Mouse (Mus musculus) MEL (cell line): ENCODE measurements around the gene Maip1. TPM values are rescaled to one million over a fixed set of nuclear protein-coding genes. Genes with fewer than 3 reads are reported as not detected.

Experiments
- DNase-seq: peaks from one replicate; pipeline ENCODE4 v3.0.0; 2011; ENCODE audit warnings: low read depth, low spot score
- H3K27ac ChIP-seq: 2 replicates; pipeline ENCODE4 v1.5.1; 2012; ENCODE audit warnings: low read depth, mild to moderate bottlenecking, control low read depth, low read length, moderate library complexity; ENCODE audit not compliant: control insufficient read depth
- H3K27me3 ChIP-seq, 2 experiments: fragments of 150-350 bp in 1 of 2; sonication (generic) in 1 of 2; 2 replicates each; pipeline ENCODE4 v1.6.1; 2012; ENCODE audit warnings: low read length in 2 of 2, mild to moderate bottlenecking in 2 of 2, improper control_type of control experiment in 1 of 2, moderate library complexity in 1 of 2; ENCODE audit not compliant: insufficient read depth in 2 of 2, control insufficient read depth in 1 of 2
- H3K36me3 ChIP-seq, 2 experiments: 2 replicates each; pipeline ENCODE4 v1.6.1; 2012 to 2014; ENCODE audit warnings: low read length in 2 of 2, improper control_type of control experiment in 1 of 2, inconsistent platforms in 1 of 2, mild to moderate bottlenecking in 1 of 2; ENCODE audit not compliant: insufficient read depth in 2 of 2, control insufficient read depth in 1 of 2
- H3K4me1 ChIP-seq, 2 experiments: fragments of 150-350 bp in 1 of 2; sonication (generic) in 1 of 2; 2 replicates each; pipeline ENCODE4 v1.6.1; 2012; ENCODE audit warnings: low read length in 2 of 2, improper control_type of control experiment in 1 of 2, mild to moderate bottlenecking in 1 of 2; ENCODE audit not compliant: insufficient read depth in 2 of 2, control insufficient read depth in 1 of 2
- H3K4me3 ChIP-seq, 2 experiments: fragments of 150-350 bp in 1 of 2; sonication (generic) in 1 of 2; 2 replicates each; pipeline ENCODE4 v1.5.1; 2012; ENCODE audit warnings: low read depth in 2 of 2, low read length in 2 of 2, mild to moderate bottlenecking in 2 of 2, moderate library complexity in 2 of 2, control low read depth in 1 of 2, improper control_type of control experiment in 1 of 2; ENCODE audit not compliant: control insufficient read depth in 1 of 2, insufficient read depth in 1 of 2
- H3K79me2 ChIP-seq: 2 replicates; pipeline ENCODE4 v1.6.1; 2012; ENCODE audit warnings: mild to moderate bottlenecking, low read length, moderate library complexity; ENCODE audit not compliant: control insufficient read depth, poor library complexity, insufficient read depth
- H3K9ac ChIP-seq: 2 replicates; pipeline ENCODE4 v1.6.1; 2012; ENCODE audit warnings: low read depth, mild to moderate bottlenecking, control low read depth, low read length, moderate library complexity; ENCODE audit not compliant: control insufficient read depth, poor library complexity, severe bottlenecking
- H3K9me3 ChIP-seq: fragments of 150-350 bp; sonication (generic); replicated peaks from 2 replicates; pipeline ENCODE4 v1.6.1; 2012; ENCODE audit warnings: mild to moderate bottlenecking, low read length, improper control_type of control experiment, moderate library complexity; ENCODE audit not compliant: insufficient read depth
- BHLHE40 ChIP-seq: IDR thresholded peaks from 2 replicates; pipeline ENCODE4 v1.6.1; 2012; ENCODE audit warnings: low read depth, mild to moderate bottlenecking, inconsistent platforms, low read length, improper control_type of control experiment, borderline replicate concordance
- CHD1 ChIP-seq: IDR thresholded peaks from 2 replicates; pipeline ENCODE4 v1.6.1; 2012; ENCODE audit warnings: low read depth, mild to moderate bottlenecking, inconsistent platforms, low read length, improper control_type of control experiment
- CTCF ChIP-seq, 3 experiments: IDR thresholded peaks in 2 of 3; conservative IDR thresholded peaks in 1 of 3; 2 replicates each; pipeline ENCODE4 v1.5.1; 2011 to 2012; ENCODE audit warnings: low read length in 3 of 3, low read depth in 2 of 3, mild to moderate bottlenecking in 2 of 3, improper control_type of control experiment in 1 of 3, inconsistent platforms in 1 of 3, mixed read lengths in 1 of 3, moderate library complexity in 1 of 3; ENCODE audit not compliant: control insufficient read depth in 1 of 3, insufficient read depth in 1 of 3, poor library complexity in 1 of 3, severe bottlenecking in 1 of 3
- E2F4 ChIP-seq: IDR thresholded peaks from 2 replicates; pipeline ENCODE4 v1.6.1; 2011; ENCODE audit warnings: low read depth, low read length, improper control_type of control experiment, borderline replicate concordance
- GABPA ChIP-seq: IDR thresholded peaks from 2 replicates; pipeline ENCODE4 v1.6.1; 2012; ENCODE audit warnings: low read depth, mild to moderate bottlenecking, inconsistent platforms, low read length, improper control_type of control experiment, moderate library complexity
- JUND ChIP-seq: IDR thresholded peaks from 2 replicates; pipeline ENCODE4 v1.6.1; 2011; ENCODE audit warnings: low read depth, mild to moderate bottlenecking, improper control_type of control experiment, low read length
- MAFK ChIP-seq: IDR thresholded peaks from 2 replicates; pipeline ENCODE4 v1.6.1; 2011; ENCODE audit warnings: low read depth, mild to moderate bottlenecking, low read length, improper control_type of control experiment, borderline replicate concordance
- MAX ChIP-seq: IDR thresholded peaks from 2 replicates; pipeline ENCODE4 v1.6.1; 2011; ENCODE audit warnings: low read length, improper control_type of control experiment
- MAZ ChIP-seq: IDR thresholded peaks from 2 replicates; pipeline ENCODE4 v1.6.1; 2012; ENCODE audit warnings: low read depth, mild to moderate bottlenecking, inconsistent platforms, low read length, improper control_type of control experiment
- MXI1 ChIP-seq: IDR thresholded peaks from 2 replicates; pipeline ENCODE4 v1.6.1; 2011; ENCODE audit warnings: mild to moderate bottlenecking, low read depth, low read length, improper control_type of control experiment
- MYB ChIP-seq: IDR thresholded peaks from 2 replicates; pipeline ENCODE4 v1.6.1; 2011; ENCODE audit warnings: mild to moderate bottlenecking, low read depth, low read length, improper control_type of control experiment
- MYC ChIP-seq: IDR thresholded peaks from 2 replicates; pipeline ENCODE4 v1.6.1; 2011; ENCODE audit warnings: low read depth, mild to moderate bottlenecking, low read length, improper control_type of control experiment, moderate library complexity
- POLR2AphosphoS2 ChIP-seq: IDR thresholded peaks from 2 replicates; pipeline ENCODE4 v1.6.1; 2011; ENCODE audit warnings: low read length, improper control_type of control experiment
- POLR2AphosphoS5 ChIP-seq: IDR thresholded peaks from 2 replicates; pipeline ENCODE4 v1.6.1; 2012; ENCODE audit warnings: low read depth, borderline replicate concordance, mild to moderate bottlenecking, inconsistent platforms, low read length, moderate library complexity, mixed read lengths
- RAD21 ChIP-seq: IDR thresholded peaks from 2 replicates; pipeline ENCODE4 v1.6.1; 2011; ENCODE audit warnings: mild to moderate bottlenecking, low read depth, low read length, improper control_type of control experiment
- SMC3 ChIP-seq: IDR thresholded peaks from 2 replicates; pipeline ENCODE4 v1.6.1; 2011; ENCODE audit warnings: low read depth, low read length, improper control_type of control experiment
- TBP ChIP-seq: IDR thresholded peaks from 2 replicates; pipeline ENCODE4 v1.8.0; 2011; ENCODE audit warnings: low read depth, low read length, improper control_type of control experiment
- UBTF ChIP-seq: IDR thresholded peaks from 2 replicates; pipeline ENCODE4 v1.6.1; 2012; ENCODE audit warnings: low read depth, mild to moderate bottlenecking, inconsistent platforms, low read length, improper control_type of control experiment, moderate library complexity, borderline replicate concordance; ENCODE audit not compliant: insufficient read depth
- USF1 ChIP-seq: IDR thresholded peaks from 2 replicates; pipeline ENCODE4 v1.6.1; 2014; ENCODE audit warnings: low read depth, mild to moderate bottlenecking, inconsistent platforms, low read length, improper control_type of control experiment, moderate library complexity
- ZC3H11A ChIP-seq: IDR thresholded peaks from 2 replicates; pipeline ENCODE4 v1.6.1; 2012; ENCODE audit warnings: low read depth, mild to moderate bottlenecking, inconsistent platforms, low read length, improper control_type of control experiment
- ZKSCAN1 ChIP-seq: IDR thresholded peaks from 2 replicates; pipeline ENCODE4 v1.6.1; 2012; ENCODE audit warnings: low read depth, mild to moderate bottlenecking, inconsistent platforms, low read length, improper control_type of control experiment, moderate library complexity
- polyA plus RNA-seq, 2 experiments: library from polyadenylated mRNA; stranded (reverse) in 1 of 2; unstranded in 1 of 2; fragments of >175 nt in 1 of 2; fragments of >200 nt in 1 of 2; gene quantifications; 2 replicates each; pipeline versions ENCODE4 v1.2.1 to v1.2.4; 2012; ENCODE audit warnings: low replicate concordance in 2 of 2, low read depth in 1 of 2; ENCODE audit not compliant: insufficient read length in 2 of 2, insufficient read depth in 1 of 2, missing spikeins in 1 of 2
- total RNA-seq: library from RNA; depleted of rRNA; stranded (reverse); fragments of 300-350 nt; gene quantifications from 2 replicates; pipeline ENCODE4 v1.2.3, GENCODE M21; 2012

Maip1 gene
- total and polyA plus RNA-seq, 3 experiments = 8.8 to 10.2 TPM; not detected in 1

DNA sequence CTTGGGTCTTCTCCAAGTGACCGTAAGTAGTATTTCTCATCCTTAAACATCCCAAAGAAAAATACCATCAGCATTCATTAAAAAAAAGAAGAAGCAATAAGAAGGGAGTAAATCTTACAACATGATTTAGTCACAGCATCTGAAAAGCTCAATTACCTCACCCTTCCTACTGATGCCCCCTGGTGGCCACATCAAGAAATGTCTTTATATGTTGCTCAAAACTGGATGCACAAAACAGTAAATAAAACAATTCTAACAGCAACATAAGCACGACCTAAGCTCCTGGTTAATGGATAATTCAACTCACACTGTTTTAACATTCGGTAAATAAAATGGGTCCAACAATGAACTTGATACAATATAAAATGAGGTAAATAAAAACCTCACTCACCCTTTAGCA, 12.1 kb upstream of the Maip1 start:
- Histone ChIP-seq H3K4me3 (no peak overlapping the region), H3K4me1 (no peaks in the 10 kb centered on the region), H3K36me3 (peaks cover 0 to 5% of the 10 kb centered on the region in 2 experiments; a peak in 2 of 4 replicates), H3K9ac (no peak overlapping the region), H3K27ac (no peak overlapping the region), H3K79me2 (no peaks in the 10 kb centered on the region), H3K9me3 (no peaks in the 10 kb centered on the region), H3K27me3 (no peaks in the 10 kb centered on the region)
- peak; percentile 79 for DNase-seq
- peak; percentile 63 for TF ChIP-seq SMC3
- no peak for TF ChIP-seq CHD1
- peak; percentile 63 for TF ChIP-seq RAD21
- TF ChIP-seq MXI1 = no peak
- TF ChIP-seq CTCF (IDR thresholded peaks at IDR 0.05 in 2 of 3, conservative IDR thresholded peaks at IDR 0.05 in 1 of 3; ENCODE audit: control insufficient read depth in 1 of 3, insufficient read depth in 1 of 3, low read depth in 2 of 3, low read length in 3 of 3, poor library complexity in 1 of 3, severe bottlenecking in 1 of 3) = peak; percentile 20 to 72 (median 65); a peak in 5 of 6 replicates
- TF ChIP-seq MAFK = no peak
- TF ChIP-seq MYC = no peak
- 0 out of 2 replicates have a peak, but pooled peaks have one; percentile 24 for TF ChIP-seq ZC3H11A
- TF ChIP-seq POLR2AphosphoS5 = no peak
- TF ChIP-seq BHLHE40 = no peak
- TF ChIP-seq POLR2AphosphoS2 = no peak
- no peak for TF ChIP-seq JUND
- TF ChIP-seq MYB = no peak
- no peak for TF ChIP-seq UBTF
- TF ChIP-seq MAX = no peak
- no peak for TF ChIP-seq MAZ
- TF ChIP-seq ZKSCAN1 = no peak
- TF ChIP-seq GABPA = no peak
- TF ChIP-seq, all 39 proteins: peak for 4

DNA sequence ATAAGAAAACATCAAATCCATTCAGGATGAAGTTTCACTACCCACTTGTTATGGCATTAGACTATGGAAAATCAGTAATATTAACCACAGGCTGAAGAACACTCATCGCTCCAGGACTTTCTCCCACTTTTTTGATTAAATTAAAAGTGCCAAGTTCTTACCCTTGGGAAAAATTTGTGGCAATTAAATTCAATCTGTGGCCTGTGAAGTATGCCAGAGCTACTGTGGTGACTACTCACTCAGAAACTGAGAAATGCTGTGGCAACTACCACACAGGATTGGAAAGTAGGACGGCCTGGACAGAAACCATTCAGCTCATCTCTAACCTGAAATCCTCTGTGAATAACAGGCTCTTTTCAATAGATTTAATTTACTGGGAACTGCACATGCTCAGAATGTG, 5.8 kb upstream of the Maip1 start:
- Histone ChIP-seq H3K4me1 (no peaks in the 10 kb centered on the region), H3K27ac (no peak overlapping the region), H3K79me2 (peaks cover 3% of the 10 kb centered on the region; the same call in 1 of the 2 replicates), H3K9me3 (no peaks in the 10 kb centered on the region), H3K4me3 (no peak overlapping the region), H3K9ac (no peak overlapping the region), H3K36me3 (peaks cover 5% of the 10 kb centered on the region in 2 experiments), H3K27me3 (no peaks in the 10 kb centered on the region)
- TF ChIP-seq BHLHE40 = no peak
- no peak for TF ChIP-seq RAD21
- no peak for TF ChIP-seq MAFK
- TF ChIP-seq POLR2AphosphoS2 = no peak
- no peak for TF ChIP-seq CTCF (IDR thresholded peaks at IDR 0.05 in 2 of 3, conservative IDR thresholded peaks at IDR 0.05 in 1 of 3; ENCODE audit: control insufficient read depth in 1 of 3, insufficient read depth in 1 of 3, low read depth in 2 of 3, low read length in 3 of 3, poor library complexity in 1 of 3, severe bottlenecking in 1 of 3)
- TF ChIP-seq USF1 = no peak
- TF ChIP-seq ZKSCAN1 = no peak
- no peak for TF ChIP-seq E2F4
- TF ChIP-seq POLR2AphosphoS5 = no peak
- no peak for TF ChIP-seq MXI1
- TF ChIP-seq TBP = no peak
- DNase-seq = no peak
